Mouse (Mus musculus) colon, adult 2 months (tissue): ENCODE results near the gene Taf3. TPM values are rescaled to one million over a fixed set of nuclear protein-coding genes. Genes with fewer than 3 reads are reported as not detected.

Experiments used
- polyA plus RNA-seq: library from polyadenylated mRNA; depleted of rRNA; stranded (reverse); fragments of >200 nt; gene quantifications from 2 replicates; pipeline ENCODE4 v1.2.3, GENCODE M21; 2012; rRNA removed

Gene Taf3
- 4.5 and 6.9 TPM in 2 replicates for polyA plus RNA-seq

GRCm38 (mm10) chr2:10048461-10048860, at the start of gene Taf3:
TSS of gene Taf3 (minus strand) at chr2:10048596.

GRCm38 (mm10) chr2:10080310-10081010, 32.1 kb upstream of the Taf3 start, which contains the start of the genes Atp5c1 and Kin:
TSS of gene Atp5c1 (minus strand) at chr2:10080510.
TSS of gene Kin (plus strand) at chr2:10080593.

GRCm38 (mm10) chr2:9889651-9890183, 158.7 kb downstream of the Taf3 start, which contains the start of gene Gata3:
TSS of gene Gata3 (minus strand) at chr2:9890034.

GRCm38 (mm10) chr2:9888913-9889650, 159.3 kb downstream of the Taf3 start, which contains the start of gene 9230102O04Rik:
TSS of gene 9230102O04Rik (minus strand) at chr2:9889540.

GRCm38 (mm10) chr2:9881051-9881591, 167.3 kb downstream of the Taf3 start, which contains the start of gene 4930412O13Rik:
TSS of gene 4930412O13Rik (plus strand) at chr2:9881252.

Other genes starting within 250 kb of the Taf3 start
- gene 4930412O13Rik, start 167.3 kb downstream of the Taf3 start, polyA plus RNA-seq, result not detected in 2 replicates
- not detected in 2 replicates for gene 9230102O04Rik, start 159.1 kb downstream of the Taf3 start, polyA plus RNA-seq
- 0.98 and 1.3 TPM in 2 replicates for gene Gata3, start 158.6 kb downstream of the Taf3 start, polyA plus RNA-seq
- gene Atp5c1, start 31.9 kb upstream of the Taf3 start, polyA plus RNA-seq, result 258 and 291 TPM in 2 replicates
- gene Kin, start 32.0 kb upstream of the Taf3 start, polyA plus RNA-seq, result 1.6 and 1.9 TPM in 2 replicates
- 2.1 and 4.0 TPM in 2 replicates for gene Itih2, start 82.8 kb upstream of the Taf3 start, polyA plus RNA-seq
- 33.7 and 39.4 TPM in 2 replicates for gene Itih5, start 105.0 kb upstream of the Taf3 start, polyA plus RNA-seq